Mouse (Mus musculus) c-Kit-positive CD71-positive TER-119-negative erythroid progenitor cells, embryonic 14.5 days (primary cell): ENCODE measurements around the gene Ostc.

Experiments used
- DNase-seq: peaks from one replicate; pipeline ENCODE4 v3.0.0-alpha.2; 2013; ENCODE audit warnings: low read depth

Ostc gene

DNA sequence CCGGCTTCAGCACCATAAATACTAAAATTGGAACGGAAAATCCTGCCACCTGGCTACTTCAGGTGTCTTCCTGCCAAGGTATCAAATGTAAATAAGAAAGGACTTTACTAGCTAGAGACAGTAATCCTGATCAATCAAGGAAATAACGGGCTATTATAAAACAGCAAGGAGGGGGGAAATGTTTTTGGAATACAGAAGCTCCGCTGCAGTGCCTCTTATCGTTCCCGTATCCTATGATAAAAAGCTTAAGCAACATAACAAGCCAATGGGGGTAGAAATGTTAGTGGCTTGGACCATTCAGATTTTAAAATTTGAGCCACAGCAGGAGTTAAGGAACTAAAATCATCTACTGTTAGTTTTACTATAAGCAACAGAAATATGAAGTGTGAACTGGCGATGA lies 859 bp upstream of the Ostc start:
- no peak for DNase-seq

DNA sequence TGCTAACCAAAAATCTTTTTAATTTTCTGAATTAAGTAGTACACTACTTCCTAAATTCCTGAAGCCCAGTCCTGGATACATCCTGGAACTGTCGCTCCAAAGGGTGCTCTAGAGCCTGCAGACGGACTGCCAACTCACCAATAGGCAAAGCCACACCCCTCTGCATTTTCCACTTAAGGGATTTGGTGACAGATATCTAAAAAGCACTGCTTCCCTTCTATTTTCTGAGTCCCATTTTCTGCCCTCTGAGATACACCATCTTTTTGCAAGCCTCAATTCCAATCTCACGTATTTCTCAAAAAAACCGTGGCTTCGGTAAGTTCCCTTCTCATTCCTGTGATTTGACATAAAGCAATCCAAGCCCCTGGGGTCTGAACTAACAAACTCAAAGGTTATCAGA lies 715 bp downstream of the Ostc start:
- DNase-seq = no peak

- DNase-seq = no peak
Observed at GRCm38 (mm10) chr3:130702289-130702688, 7.0 kb downstream of the Ostc start.

DNA sequence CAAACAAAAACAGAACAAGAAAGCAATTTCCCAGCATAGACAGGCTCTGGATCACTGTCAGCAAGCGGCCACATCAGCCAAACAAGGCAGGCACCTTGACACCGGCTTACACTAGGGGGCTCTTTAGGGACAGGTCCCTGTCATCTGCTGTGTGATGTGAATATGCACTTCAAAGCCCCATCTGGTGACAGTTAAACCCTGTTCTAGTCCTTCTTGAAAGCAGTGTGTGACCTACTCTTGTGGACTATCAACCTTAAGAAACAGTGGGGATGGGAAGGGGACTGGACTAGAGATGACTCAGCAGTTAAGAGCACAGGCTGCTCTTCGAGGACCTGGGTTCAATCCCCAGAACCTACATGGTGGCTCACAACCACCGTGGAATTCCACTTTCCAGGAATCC lies 11.6 kb downstream of the Ostc start:
- no peak for DNase-seq

- no peak for DNase-seq
Observed at GRCm38 (mm10) chr3:130694705-130695104, 14.5 kb downstream of the Ostc start.

DNA sequence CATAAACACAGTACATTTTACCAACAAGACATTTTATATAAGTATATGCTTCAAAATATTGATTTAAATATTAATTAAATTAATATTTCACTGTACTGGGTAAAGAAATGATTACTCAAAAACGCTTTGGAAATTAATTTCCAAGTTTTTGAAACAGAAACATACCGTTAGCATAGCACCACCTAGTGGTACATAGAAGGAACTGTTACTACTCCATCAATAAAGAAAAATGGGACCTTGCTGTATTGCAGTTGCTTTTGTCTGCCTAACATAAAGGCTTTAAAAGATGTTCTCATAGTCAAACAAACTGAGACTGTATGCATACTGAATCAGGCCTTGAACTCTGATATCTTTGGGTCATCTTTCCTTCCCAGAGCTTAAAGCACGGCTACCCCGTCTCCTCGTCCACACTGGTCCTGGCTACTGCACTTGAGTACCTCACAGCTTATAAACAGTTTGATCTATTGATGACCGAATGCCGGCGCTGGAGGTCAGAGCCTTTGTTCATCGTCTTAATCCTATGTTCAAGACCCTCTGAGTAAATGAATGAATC lies 15.1 kb downstream of the Ostc start:
- DNase-seq = no peak

- no peak for DNase-seq
Observed at GRCm38 (mm10) chr3:130691596-130692170, 17.6 kb downstream of the Ostc start.

DNA sequence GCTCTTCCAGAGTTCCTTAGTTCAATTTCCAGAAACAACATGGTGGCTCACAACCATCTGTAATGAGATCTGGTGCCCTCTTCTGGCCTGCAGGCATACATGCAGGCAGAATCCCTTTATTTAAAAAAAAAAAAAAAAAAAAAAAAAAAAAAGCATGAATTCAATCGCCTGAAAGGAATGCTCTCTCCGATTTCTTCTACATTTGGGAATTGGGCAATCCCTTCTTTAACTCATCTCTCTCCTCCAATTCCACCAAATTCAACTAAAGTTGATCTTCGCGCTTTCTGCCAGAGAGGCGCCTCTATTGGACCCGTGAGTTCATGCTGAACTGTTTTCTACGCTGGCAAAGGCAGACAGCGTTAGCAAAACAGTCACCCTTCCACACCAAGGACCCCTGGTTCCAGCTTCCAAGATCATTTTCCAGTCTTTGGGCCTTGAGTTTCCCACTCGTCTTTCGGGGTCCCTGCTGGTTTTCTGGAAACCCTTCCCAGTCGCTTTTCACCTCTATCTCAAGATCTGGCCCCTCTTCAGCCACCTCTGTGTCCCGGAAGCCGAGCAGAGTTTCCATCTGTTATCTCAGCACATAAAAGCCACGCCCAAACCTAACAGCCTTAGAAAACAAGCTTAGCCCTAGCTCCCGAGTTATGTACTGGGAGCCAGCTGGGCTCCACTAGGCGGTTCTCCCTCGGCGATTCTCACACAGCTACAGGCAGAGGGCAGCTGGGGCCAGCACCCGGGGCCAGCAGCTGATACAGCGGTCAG lies 18.2 kb downstream of the Ostc start:
- peak; percentile 73 for DNase-seq

DNA sequence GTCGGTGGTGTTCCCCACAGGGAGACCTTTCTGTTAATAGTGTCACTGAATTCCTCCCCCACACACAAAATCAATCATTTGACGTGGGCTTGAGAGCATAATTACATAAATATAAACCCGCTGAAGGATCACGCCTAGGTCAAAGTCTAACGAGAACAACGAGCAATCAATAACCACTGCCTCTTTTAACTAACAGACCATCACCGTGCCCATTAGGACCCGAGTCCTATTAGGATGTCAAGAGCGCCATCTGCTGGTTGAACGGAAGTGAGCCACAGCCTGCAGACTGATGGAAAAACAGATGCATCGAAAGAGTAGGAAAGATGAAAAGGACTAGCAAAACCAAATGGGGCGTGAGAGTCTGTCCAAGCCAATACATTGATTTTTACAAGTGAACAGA lies 19.6 kb downstream of the Ostc start:
- DNase-seq = peak; percentile 64

- no peak for DNase-seq
Observed at GRCm38 (mm10) chr3:130687051-130687450, 22.2 kb downstream of the Ostc start.

- DNase-seq = no peak
Observed at GRCm38 (mm10) chr3:130685014-130685366, 24.3 kb downstream of the Ostc start.

DNA sequence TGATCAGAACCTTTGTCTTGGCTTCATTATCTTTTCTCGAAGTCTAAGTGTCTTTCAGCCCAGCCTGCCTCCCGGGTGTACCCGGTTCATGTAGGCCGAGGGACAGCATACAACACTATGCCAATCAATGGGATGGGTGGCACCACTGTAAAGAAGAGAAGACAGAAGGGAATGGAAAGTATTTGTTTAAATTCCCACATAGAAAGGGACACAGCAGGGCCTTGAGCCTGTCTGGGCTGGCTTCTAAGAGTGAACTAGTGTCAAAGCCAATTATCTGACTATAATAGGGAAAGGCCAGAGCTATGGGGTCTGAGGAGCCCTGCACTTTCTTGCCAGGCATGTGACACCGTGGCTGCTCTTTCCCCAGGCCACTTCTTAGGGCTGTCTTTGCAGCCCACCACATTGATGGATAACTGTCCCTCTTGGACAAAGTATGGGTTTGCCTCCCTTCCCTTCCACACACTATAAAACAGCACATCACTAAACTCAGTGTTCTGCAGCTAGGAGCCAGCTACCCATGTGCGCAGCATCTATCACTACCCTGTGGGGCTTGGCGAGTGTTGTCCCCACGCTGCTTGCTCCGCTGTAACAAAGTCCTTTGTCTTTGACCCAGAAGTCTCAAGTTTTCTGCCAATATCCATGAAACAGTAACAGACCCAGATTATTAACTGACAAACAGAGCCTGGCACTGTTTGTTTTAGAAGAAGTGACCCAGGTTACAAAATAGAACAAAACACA lies 24.8 kb downstream of the Ostc start:
- no peak for DNase-seq

- no peak for DNase-seq
Observed at GRCm38 (mm10) chr3:130683836-130684235, 25.4 kb downstream of the Ostc start.

- no peak for DNase-seq
Observed at GRCm38 (mm10) chr3:130682183-130682582, 27.1 kb downstream of the Ostc start.

- no peak for DNase-seq
Observed at GRCm38 (mm10) chr3:130681226-130681625, 28.0 kb downstream of the Ostc start.

- DNase-seq = no peak
Observed at GRCm38 (mm10) chr3:130677671-130678460, 31.4 kb downstream of the Ostc start.

DNA sequence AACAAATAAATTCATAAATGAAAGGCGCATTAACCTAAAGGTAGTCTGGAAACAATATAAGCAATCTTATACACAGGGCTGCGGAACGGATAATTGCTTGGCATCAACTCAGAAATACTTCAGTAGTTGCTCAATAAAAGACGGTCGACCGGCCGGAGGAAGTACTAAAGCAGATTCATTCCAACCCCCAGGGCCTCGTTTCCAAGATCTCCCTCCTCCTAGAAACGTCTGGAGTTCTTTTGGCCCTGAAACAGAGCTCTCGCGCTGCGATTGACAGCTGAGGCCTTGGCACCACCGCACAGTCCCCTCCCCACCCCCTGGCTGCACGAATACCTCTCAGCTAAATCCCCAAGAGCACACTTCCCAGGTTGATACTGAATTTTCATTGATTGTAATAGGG lies 38.0 kb downstream of the Ostc start:
- DNase-seq = no peak

GRCm38 (mm10) chr3:130662496-130662895 lies 46.7 kb downstream of the Ostc start:
- DNase-seq = no peak

- peak; percentile 29 for DNase-seq
Observed at GRCm38 (mm10) chr3:130660619-130661018, 48.6 kb downstream of the Ostc start.

DNA sequence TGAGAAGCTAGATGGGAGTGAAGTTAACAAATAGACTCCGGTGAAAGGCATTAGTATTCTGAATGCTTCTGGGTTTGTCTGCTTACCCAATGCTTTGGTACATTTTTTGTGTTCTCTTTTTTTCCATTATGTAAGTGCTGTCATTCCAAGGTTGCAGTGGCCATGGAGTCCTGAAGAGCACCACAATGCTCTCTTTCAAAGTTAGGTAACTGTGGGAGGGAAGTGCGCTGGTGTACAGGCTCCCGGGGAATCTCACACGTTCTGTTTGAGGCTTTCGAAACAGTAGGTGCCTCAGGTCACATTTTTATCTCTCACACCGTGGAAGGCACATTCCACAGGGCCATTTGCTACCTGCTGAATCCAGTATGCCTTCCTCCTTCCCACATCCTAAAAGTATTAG lies 59.7 kb downstream of the Ostc start:
- DNase-seq = no peak

GRCm38 (mm10) chr3:130646110-130646810 lies 63.0 kb downstream of the Ostc start:
- no peak for DNase-seq
